Mouse (Mus musculus): ENCODE data around the gene Wdr66.
"Not testable (repeated sequence)": the region's sequence is repeated elsewhere in the genome, so short reads cannot be mapped to it uniquely, and the experiment has no call there.

DNA sequence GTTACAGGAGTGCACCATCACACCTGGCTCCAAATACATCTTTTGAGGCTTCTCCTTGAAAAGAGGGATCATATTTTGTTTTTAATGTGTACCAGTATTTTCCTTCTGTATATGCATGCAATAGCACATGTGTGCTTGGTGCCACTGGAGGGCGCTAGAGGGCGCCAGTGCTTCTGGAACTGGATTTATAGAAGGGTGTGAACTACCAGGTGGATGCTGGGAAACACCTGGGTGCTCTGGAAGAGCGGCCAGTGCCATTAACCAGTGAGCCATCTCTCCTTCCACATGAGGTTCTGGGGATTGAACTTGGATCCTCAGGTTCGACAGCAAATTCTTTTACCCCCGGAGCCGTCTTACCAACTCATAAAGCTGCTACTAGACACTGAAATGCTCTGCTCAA is 28.0 kb upstream of the Wdr66 start:
- TF ChIP-seq CTCF, POLR2A (IDR thresholded peaks at IDR 0.05; ENCODE audit: insufficient read depth, low read depth, low read length): not testable (repeated sequence)

All from olfactory bulb, adult 2 months (tissue).